Mouse (Mus musculus): ENCODE data around the gene E2f8. TPM values are rescaled to one million over a fixed set of nuclear protein-coding genes. Genes with fewer than 3 reads are reported as not detected.

The E2f8 gene
- polyA plus RNA-seq, 1 experiment from 2014 or later: 2.3 TPM

GRCm38 (mm10) chr7:48847820-48848650, 33.4 kb downstream of the E2f8 start, which contains the start of gene Csrp3:
Csrp3 (minus strand) TSS chr7:48848033.
- peaks cover 9% of the 10 kb centered on the region for H3K27me3 ChIP-seq (replicated peaks)
- H3K27ac ChIP-seq (replicated peaks): no peak within 1 kb of the TSS

GRCm38 (mm10) chr7:48846755-48847154, 34.6 kb downstream of the E2f8 start:
- WGBS: 64% methylated on average over 6 of the region's 6 CpGs
- ATAC-seq (ENCODE audit: low FRiP score): no peak
- no peak overlapping the region for H3K27ac ChIP-seq (replicated peaks)
- no peaks in the 10 kb centered on the region for H3K9me3 ChIP-seq (replicated peaks)
- peaks cover 15% of the 10 kb centered on the region for H3K27me3 ChIP-seq (replicated peaks)
- no peak overlapping the region for H3K4me2 ChIP-seq
- H3K4me1 ChIP-seq: no peaks in the 10 kb centered on the region
- no peak overlapping the region for H3K4me3 ChIP-seq (replicated peaks)
- H3K36me3 ChIP-seq: no peaks in the 10 kb centered on the region
- no peak overlapping the region for H3K9ac ChIP-seq (replicated peaks)

More at GRCm38 (mm10) chr7:48847820-48848650, 33.4 kb downstream of the E2f8 start, which contains the start of gene Csrp3:
- Histone ChIP-seq H3K9me3 (replicated peaks) (no peaks in the 10 kb centered on the region), H3K4me1 (no peaks in the 10 kb centered on the region), H3K9ac (replicated peaks) (no peak within 1 kb of the TSS), H3K36me3 (no peaks in the 10 kb centered on the region), H3K4me3 (replicated peaks) (no peak within 1 kb of the TSS), H3K4me2 (no peak within 1 kb of the TSS)
- 33% methylated on average over 11 of the region's 11 CpGs for WGBS
- ATAC-seq (ENCODE audit: low FRiP score): no peak

- Histone ChIP-seq H3K36me3 (no peaks in the 10 kb centered on the region), H3K27me3 (replicated peaks) (peaks cover 22% of the 10 kb centered on the region), H3K9ac (replicated peaks) (no peak overlapping the region), H3K9me3 (replicated peaks) (no peaks in the 10 kb centered on the region), H3K4me1 (no peaks in the 10 kb centered on the region), H3K4me3 (replicated peaks) (no peak overlapping the region), H3K27ac (replicated peaks) (no peak overlapping the region), H3K4me2 (no peak overlapping the region)
- no peak for ATAC-seq (ENCODE audit: low FRiP score)
- WGBS: 87% methylated on average over 12 of the region's 12 CpGs
Measured at GRCm38 (mm10) chr7:48845213-48845973, 36.0 kb downstream of the E2f8 start.

GRCm38 (mm10) chr7:48843541-48843940, 37.9 kb downstream of the E2f8 start:
- H3K4me1 ChIP-seq: no peaks in the 10 kb centered on the region
- no peak overlapping the region for H3K4me2 ChIP-seq
- 89% methylated on average over 5 of the region's 5 CpGs for WGBS
- no peaks in the 10 kb centered on the region for H3K36me3 ChIP-seq
- no peak overlapping the region for H3K27ac ChIP-seq (replicated peaks)
- H3K27me3 ChIP-seq (replicated peaks): peaks cover 41% of the 10 kb centered on the region
- H3K9ac ChIP-seq (replicated peaks): no peak overlapping the region
- no peak overlapping the region for H3K4me3 ChIP-seq (replicated peaks)
- no peak for ATAC-seq (ENCODE audit: low FRiP score)
- no peaks in the 10 kb centered on the region for H3K9me3 ChIP-seq (replicated peaks)

- Histone ChIP-seq H3K9me3 (replicated peaks) (no peaks in the 10 kb centered on the region), H3K27me3 (replicated peaks) (peaks cover 48% of the 10 kb centered on the region), H3K4me1 (no peaks in the 10 kb centered on the region), H3K27ac (replicated peaks) (no peak overlapping the region), H3K4me2 (no peak overlapping the region), H3K36me3 (no peaks in the 10 kb centered on the region), H3K4me3 (replicated peaks) (no peak overlapping the region), H3K9ac (replicated peaks) (no peak overlapping the region)
- ATAC-seq (ENCODE audit: low FRiP score): no peak
- WGBS: 76% methylated on average over 3 of the region's 3 CpGs
Measured at GRCm38 (mm10) chr7:48842353-48842752, 39.0 kb downstream of the E2f8 start.

- Histone ChIP-seq H3K4me2 (no peak overlapping the region), H3K4me1 (no peaks in the 10 kb centered on the region), H3K9me3 (replicated peaks) (no peaks in the 10 kb centered on the region), H3K4me3 (replicated peaks) (no peak overlapping the region), H3K27ac (replicated peaks) (no peak overlapping the region), H3K9ac (replicated peaks) (no peak overlapping the region), H3K27me3 (replicated peaks) (peaks cover 51% of the 10 kb centered on the region), H3K36me3 (no peaks in the 10 kb centered on the region)
- WGBS: 54% methylated on average over 4 of the region's 4 CpGs
- ATAC-seq (ENCODE audit: low FRiP score): no peak
Measured at GRCm38 (mm10) chr7:48841538-48841937, 39.9 kb downstream of the E2f8 start.

GRCm38 (mm10) chr7:48840545-48840944, 40.9 kb downstream of the E2f8 start:
- WGBS: 90% methylated on average over 2 of the region's 2 CpGs
- ATAC-seq (ENCODE audit: low FRiP score): no peak
- peaks cover 53% of the 10 kb centered on the region for H3K27me3 ChIP-seq (replicated peaks)

GRCm38 (mm10) chr7:48838434-48838833, 43.0 kb downstream of the E2f8 start:
- no peak overlapping the region for H3K4me3 ChIP-seq (replicated peaks)
- H3K4me1 ChIP-seq: peaks cover 14% of the 10 kb centered on the region
- H3K27me3 ChIP-seq (replicated peaks): peaks cover 49% of the 10 kb centered on the region
- H3K9ac ChIP-seq (replicated peaks): no peak overlapping the region
- no peaks in the 10 kb centered on the region for H3K36me3 ChIP-seq
- H3K27ac ChIP-seq (replicated peaks): no peak overlapping the region
- H3K4me2 ChIP-seq: no peak overlapping the region
- H3K9me3 ChIP-seq (replicated peaks): no peaks in the 10 kb centered on the region
- ATAC-seq (ENCODE audit: low FRiP score): no peak
- 64% methylated on average over 2 of the region's 2 CpGs for WGBS

More at GRCm38 (mm10) chr7:48840545-48840944, 40.9 kb downstream of the E2f8 start:
- H3K4me3 ChIP-seq (replicated peaks): no peak overlapping the region
- H3K9ac ChIP-seq (replicated peaks): no peak overlapping the region
- peaks cover 1% of the 10 kb centered on the region for H3K4me1 ChIP-seq
- no peak overlapping the region for H3K27ac ChIP-seq (replicated peaks)
- no peak overlapping the region for H3K4me2 ChIP-seq
- no peaks in the 10 kb centered on the region for H3K36me3 ChIP-seq
- no peaks in the 10 kb centered on the region for H3K9me3 ChIP-seq (replicated peaks)

GRCm38 (mm10) chr7:48836949-48837348, 44.4 kb downstream of the E2f8 start:
- ATAC-seq (ENCODE audit: low FRiP score): no peak
- no peaks in the 10 kb centered on the region for H3K36me3 ChIP-seq
- no peak overlapping the region for H3K4me2 ChIP-seq
- peaks cover 57% of the 10 kb centered on the region for H3K27me3 ChIP-seq (replicated peaks)
- WGBS: 80% methylated on average over 6 of the region's 6 CpGs
- H3K27ac ChIP-seq (replicated peaks): no peak overlapping the region
- no peak overlapping the region for H3K9ac ChIP-seq (replicated peaks)
- H3K9me3 ChIP-seq (replicated peaks): no peaks in the 10 kb centered on the region
- no peak overlapping the region for H3K4me3 ChIP-seq (replicated peaks)
- H3K4me1 ChIP-seq: peaks cover 14% of the 10 kb centered on the region

GRCm38 (mm10) chr7:48834989-48835626, 46.3 kb downstream of the E2f8 start:
- H3K9ac ChIP-seq (replicated peaks): no peak overlapping the region
- no peaks in the 10 kb centered on the region for H3K9me3 ChIP-seq (replicated peaks)
- WGBS: 22% methylated on average over 12 of the region's 12 CpGs
- H3K27me3 ChIP-seq (replicated peaks): peaks cover 60% of the 10 kb centered on the region
- H3K36me3 ChIP-seq: no peaks in the 10 kb centered on the region
- H3K4me2 ChIP-seq: no peak overlapping the region
- H3K27ac ChIP-seq (replicated peaks): 0 out of 2 replicates have a peak overlapping the region, but pooled peaks have one; percentile 10
- no peak overlapping the region for H3K4me3 ChIP-seq (replicated peaks)
- peak; percentile 35; the same call in 1 of the 2 replicates for ATAC-seq (ENCODE audit: low FRiP score)
- H3K4me1 ChIP-seq: peaks cover 14% of the 10 kb centered on the region

- 23% methylated on average over 4 of the region's 4 CpGs for WGBS
- no peak overlapping the region for H3K4me3 ChIP-seq (replicated peaks)
- H3K27me3 ChIP-seq (replicated peaks): peaks cover 54% of the 10 kb centered on the region
- no peaks in the 10 kb centered on the region for H3K9me3 ChIP-seq (replicated peaks)
- no peaks in the 10 kb centered on the region for H3K36me3 ChIP-seq
- H3K4me2 ChIP-seq: no peak overlapping the region
- H3K27ac ChIP-seq (replicated peaks): peak overlapping the region; percentile 10; the same call in 1 of the 2 replicates
- no peak overlapping the region for H3K9ac ChIP-seq (replicated peaks)
- H3K4me1 ChIP-seq: peaks cover 14% of the 10 kb centered on the region
- ATAC-seq (ENCODE audit: low FRiP score): peak; percentile 25; the same call in 1 of the 2 replicates
Measured at GRCm38 (mm10) chr7:48834371-48834970, 46.9 kb downstream of the E2f8 start.

Data from neural tube, embryonic 15.5 days (tissue).